Mouse (Mus musculus) spleen, postnatal 36 days (tissue): ENCODE data around the gene Hps6.
"Not testable (repeated sequence)": the region's sequence is repeated elsewhere in the genome, so short reads cannot be mapped to it uniquely, and the experiment has no call there.

Source experiments
- DNase-seq, 2 experiments: peaks; one replicate each; pipeline ENCODE4 v3.0.0; 2022; ENCODE audit warnings: low spot score in 2 of 2, mixed read lengths in 1 of 2

The Hps6 gene

GRCm38 (mm10) chr19:46003371-46004226 lies at the start of gene Hps6:
TSS of gene Hps6 (plus strand) at chr19:46003508.
- DNase-seq: peak; percentile 92 to 93

GRCm38 (mm10) chr19:45956736-45957135 lies 46.6 kb upstream of the Hps6 start:
- DNase-seq: no peak

- DNase-seq: no peak
Measured at GRCm38 (mm10) chr19:45960770-45961169, 42.5 kb upstream of the Hps6 start.

- peak in 1 of 2 experiments; percentile 29 for DNase-seq
Measured at GRCm38 (mm10) chr19:45984379-45984778, 18.9 kb upstream of the Hps6 start.

GRCm38 (mm10) chr19:45988238-45988637 lies 15.1 kb upstream of the Hps6 start:
- DNase-seq: no peak

- DNase-seq: no peak
Measured at GRCm38 (mm10) chr19:45991171-45991570, 12.1 kb upstream of the Hps6 start.

GRCm38 (mm10) chr19:45993441-45993840 lies 9.9 kb upstream of the Hps6 start:
- not testable (repeated sequence) for DNase-seq

GRCm38 (mm10) chr19:45993981-45994737 lies 9.1 kb upstream of the Hps6 start:
- no peak for DNase-seq

GRCm38 (mm10) chr19:45997365-45997764 lies 5.9 kb upstream of the Hps6 start:
- DNase-seq: no peak

GRCm38 (mm10) chr19:45997785-45998693 lies 5.3 kb upstream of the Hps6 start, which contains the start of gene Armh3:
TSS of gene Armh3 (minus strand) at chr19:45998488.
- peak; percentile 94 to 95 for DNase-seq

GRCm38 (mm10) chr19:45998694-45999217 lies 4.6 kb upstream of the Hps6 start:
- no peak for DNase-seq

GRCm38 (mm10) chr19:45999378-45999777 lies 3.9 kb upstream of the Hps6 start:
- DNase-seq: no peak

GRCm38 (mm10) chr19:46002279-46002678 lies 1.0 kb upstream of the Hps6 start:
- DNase-seq: no peak

- no peak for DNase-seq
Measured at GRCm38 (mm10) chr19:46004814-46005466, 1.6 kb downstream of the Hps6 start.

GRCm38 (mm10) chr19:46005680-46006079 lies 2.4 kb downstream of the Hps6 start:
- no peak for DNase-seq

- peak; percentile 73 to 79 for DNase-seq
Measured at GRCm38 (mm10) chr19:46014572-46015178, 11.4 kb downstream of the Hps6 start.

GRCm38 (mm10) chr19:46016023-46016422 lies 12.7 kb downstream of the Hps6 start:
- DNase-seq: no peak

- DNase-seq: no peak
Measured at GRCm38 (mm10) chr19:46024959-46025358, 21.7 kb downstream of the Hps6 start.

GRCm38 (mm10) chr19:46026567-46026966 lies 23.3 kb downstream of the Hps6 start:
- DNase-seq: no peak

GRCm38 (mm10) chr19:46028747-46029320 lies 25.5 kb downstream of the Hps6 start:
- no peak for DNase-seq
